Mouse (Mus musculus) embryonic fibroblast, embryonic 13.5 days (primary cell): ENCODE results near the gene Eps8.

ENCODE experiments used
- CTCF ChIP-seq: IDR thresholded peaks from 2 replicates; pipeline ENCODE4 v1.5.1; 2011; ENCODE audit warnings: mild to moderate bottlenecking, control low read depth, low read length, moderate library complexity, borderline replicate concordance; ENCODE audit not compliant: insufficient read depth
- POLR2A ChIP-seq: IDR thresholded peaks from 2 replicates; pipeline ENCODE4 v1.6.1; 2011; ENCODE audit warnings: low read depth, mild to moderate bottlenecking, control low read depth, low read length, moderate library complexity

DNA sequence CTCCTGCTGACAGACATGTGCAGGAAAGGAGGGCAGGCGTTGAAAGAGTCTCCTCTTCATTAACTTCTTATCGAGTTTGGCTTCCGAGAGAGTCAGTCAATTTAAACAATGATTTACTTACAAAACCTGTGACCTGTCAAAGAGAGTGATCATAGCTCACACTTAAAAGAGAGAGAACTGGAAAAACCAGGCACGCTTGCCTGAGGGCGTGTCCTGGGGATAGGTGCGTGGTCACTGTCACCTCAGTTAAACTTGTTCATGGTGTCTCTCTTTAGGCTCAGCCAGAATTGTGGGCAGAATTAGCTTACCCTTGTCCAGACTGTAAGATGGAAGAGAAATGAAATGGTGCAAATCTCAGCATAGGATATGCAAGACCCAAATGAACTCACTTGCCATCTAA lies 26.0 kb downstream of the Eps8 start:
- TF ChIP-seq CTCF = no peak
- no peak for TF ChIP-seq POLR2A
